Mouse (Mus musculus) granulocyte monocyte progenitor cell, adult 5-6 weeks (primary cell): Measurements from ENCODE around the gene Olfr318. TPM values are rescaled to one million over a fixed set of nuclear protein-coding genes. Genes with fewer than 3 reads are reported as not detected.
"Not testable (repeated sequence)": the region's sequence is repeated elsewhere in the genome, so short reads cannot be mapped to it uniquely, and the experiment has no call there.

Experiments used
- ATAC-seq: replicated peaks from 2 replicates; pipeline ENCODE4 v1.8.0; 2016; ENCODE audit warnings: mild to moderate bottlenecking, moderate TSS enrichment, inconsistent platforms; ENCODE audit not compliant: poor library complexity, severe bottlenecking
- total RNA-seq, 2 experiments: library from RNA; stranded (forward) in 1 of 2; stranded (reverse) in 1 of 2; fragments of 200-712, 200-1000 nt in 1 of 2; fragments of >200 nt in 1 of 2; fragmentation: Nextera tagmentation in 1 of 2; gene quantifications; 2 replicates each; pipeline ENCODE4 v1.2.3; 2014 to 2017

Gene Olfr318
- total RNA-seq (2014; fragmentation: Nextera tagmentation) (not detected in 2 replicates), total RNA-seq (2017) (not detected in 2 replicates)

GRCm38 (mm10) chr11:58723914-58724313 lies at the start of gene Olfr318:
Gene Olfr318, minus strand, starts transcription at chr11:58724014.
- ATAC-seq = no peak

GRCm38 (mm10) chr11:58772888-58773287 lies 49.1 kb upstream of the Olfr318 start, which contains the start of gene Olfr315:
Gene Olfr315, plus strand, starts transcription at chr11:58773188.
- ATAC-seq = no peak

DNA sequence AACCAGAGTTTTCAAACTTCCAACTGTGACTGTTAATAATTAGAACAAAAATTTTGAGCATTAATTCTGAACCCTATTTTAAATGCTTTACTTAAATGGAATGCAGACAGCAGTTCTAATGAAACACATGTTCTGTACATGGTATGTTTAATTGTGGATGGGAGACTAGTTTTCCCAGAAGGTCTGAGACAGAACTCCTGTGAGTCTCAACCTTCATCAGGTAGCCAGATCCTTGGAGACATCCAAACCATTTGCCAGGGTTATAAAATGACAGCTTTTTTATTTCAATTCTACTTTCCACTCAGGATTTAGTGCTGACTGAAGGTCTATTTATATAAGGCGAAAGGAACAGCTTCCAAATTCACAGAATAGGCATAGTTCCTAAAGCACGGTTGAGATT lies 28.6 kb upstream of the Olfr318 start, which contains the start of gene Olfr316:
Olfr316 (plus strand) TSS at position 301 of the 400 bp plus-strand sequence.
- no peak for ATAC-seq

GRCm38 (mm10) chr11:58751096-58751495 lies 27.3 kb upstream of the Olfr318 start:
- not testable (repeated sequence) for ATAC-seq

DNA sequence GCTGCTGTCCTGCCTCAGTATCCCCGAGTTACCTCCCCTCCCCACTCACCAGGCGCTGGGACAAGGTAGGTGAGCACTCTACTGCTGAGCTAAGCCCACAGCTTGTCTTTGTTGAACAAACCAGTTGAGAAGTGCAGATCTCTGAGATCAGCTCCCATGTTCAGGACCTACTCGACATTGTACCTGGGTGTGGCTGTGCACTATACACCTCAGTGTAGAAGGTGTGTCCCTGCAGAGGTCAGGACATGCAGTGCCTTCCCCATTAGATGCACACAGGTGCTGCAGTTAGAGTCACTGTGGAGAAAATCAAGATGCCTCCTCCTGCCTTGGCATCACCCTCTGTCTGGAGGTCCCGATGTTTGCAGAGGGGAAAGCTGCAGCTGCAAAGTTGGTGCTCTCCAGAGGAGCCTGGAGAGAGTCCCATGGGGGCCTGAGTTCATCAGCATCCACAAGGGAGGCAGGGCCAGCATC lies 15.0 kb upstream of the Olfr318 start, which contains the start of gene Olfr317:
Olfr317 (minus strand) TSS at position 421 of the 471 bp plus-strand sequence.
- no peak for ATAC-seq

GRCm38 (mm10) chr11:58733372-58733771 lies 9.6 kb upstream of the Olfr318 start:
- no peak for ATAC-seq

DNA sequence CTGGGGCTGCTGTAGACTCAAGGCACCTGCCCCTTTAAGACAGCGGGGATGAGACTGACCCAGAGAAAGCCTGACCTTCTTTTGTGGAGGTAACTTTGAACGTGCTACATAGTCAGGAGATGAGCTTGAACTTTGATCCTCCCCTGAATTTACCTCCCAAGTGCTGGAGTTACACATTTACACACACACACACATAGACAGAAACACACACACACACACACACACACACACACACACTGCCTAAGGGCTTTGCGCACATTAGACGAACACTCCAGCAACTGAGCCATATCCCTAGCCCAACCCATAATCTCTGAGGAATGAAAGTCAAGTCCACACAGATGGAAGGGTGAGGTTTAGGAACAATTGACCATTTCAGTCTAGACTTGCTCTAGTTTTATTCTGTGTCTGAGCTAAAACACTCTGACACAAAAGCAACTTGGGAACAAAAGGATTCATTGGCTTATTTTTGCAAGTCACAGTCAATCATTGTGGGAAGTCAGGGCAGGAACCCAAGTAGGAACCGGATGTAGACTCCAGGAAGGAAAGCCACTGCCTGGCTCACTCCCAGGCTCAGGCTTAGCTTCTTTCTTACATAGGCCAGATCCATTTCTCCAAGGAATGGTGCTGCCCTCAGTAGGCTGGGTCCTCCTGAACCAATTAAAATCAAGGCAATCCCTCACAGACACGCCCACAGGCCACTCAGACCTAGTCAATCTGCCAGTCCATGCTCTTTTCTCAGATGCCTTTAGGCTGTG lies 4.3 kb upstream of the Olfr318 start:
- ATAC-seq = not testable (repeated sequence)

DNA sequence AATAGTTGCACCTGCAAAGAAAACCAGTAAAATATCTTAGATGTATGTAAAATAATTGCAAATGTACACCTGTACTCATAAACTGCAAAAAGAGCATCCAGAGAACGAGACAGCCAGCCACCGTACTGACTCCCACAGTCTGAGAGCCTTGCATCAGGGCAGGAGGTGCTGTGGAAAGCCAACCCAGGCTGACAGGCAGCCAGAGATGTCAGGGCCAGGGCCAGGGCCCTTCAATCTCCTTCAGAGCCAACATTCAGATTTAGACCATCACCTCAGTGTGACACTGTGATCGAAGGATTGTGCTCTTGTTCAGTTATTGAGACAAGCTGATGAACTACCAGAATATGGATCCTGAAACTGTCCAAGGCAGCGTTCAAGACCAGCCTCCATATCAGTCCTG lies 4.1 kb downstream of the Olfr318 start:
- ATAC-seq = no peak

- ATAC-seq = not testable (repeated sequence)
These were observed 6.1 kb downstream of the Olfr318 start for GRCm38 (mm10) chr11:58717723-58718122.

DNA sequence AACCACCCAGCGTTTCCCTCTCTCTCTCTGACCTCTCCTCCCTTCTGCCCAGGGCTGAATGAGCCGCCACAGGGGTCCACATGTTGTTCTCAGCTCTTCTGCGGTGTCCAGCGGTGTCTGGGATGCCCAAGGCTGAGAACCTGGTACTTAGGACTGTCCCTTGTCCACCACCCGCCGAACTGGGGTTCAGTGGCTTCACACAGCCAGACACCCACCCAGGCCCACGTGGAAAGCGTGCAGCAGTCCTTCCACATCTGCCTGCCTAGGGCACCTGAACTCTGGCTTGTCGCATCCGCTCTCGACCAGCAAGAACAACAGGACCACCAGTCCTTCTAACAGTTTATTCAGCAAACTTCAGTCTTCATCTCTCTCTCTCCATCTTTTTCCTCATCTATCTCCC lies 14.7 kb downstream of the Olfr318 start:
- no peak for ATAC-seq

DNA sequence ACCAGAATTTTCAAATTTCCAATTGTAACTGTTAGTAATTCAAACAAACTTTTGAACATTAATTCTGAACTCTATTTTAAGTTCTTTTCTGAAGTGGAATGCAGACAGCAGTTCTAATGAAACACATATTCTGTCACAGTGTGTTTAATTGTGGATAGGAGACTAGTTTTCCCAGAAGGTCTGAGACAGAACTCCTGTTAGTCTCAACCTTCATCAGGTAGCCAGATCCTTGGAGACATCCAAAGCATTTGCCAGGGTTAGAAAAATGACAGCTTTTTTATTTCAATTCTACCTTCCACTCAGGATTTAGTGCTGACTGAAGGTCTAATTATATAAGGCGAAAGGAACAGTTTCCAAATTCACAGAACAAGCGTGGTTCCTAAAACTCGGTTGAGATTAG lies 25.0 kb downstream of the Olfr318 start, which contains the start of gene Olfr319:
Olfr319 (plus strand) TSS at position 301 of the 400 bp plus-strand sequence.
- ATAC-seq = no peak

GRCm38 (mm10) chr11:58680799-58681198 lies 43.0 kb downstream of the Olfr318 start, which contains the start of gene Olfr320:
Gene Olfr320, plus strand, starts transcription at chr11:58681099.
- ATAC-seq = no peak

DNA sequence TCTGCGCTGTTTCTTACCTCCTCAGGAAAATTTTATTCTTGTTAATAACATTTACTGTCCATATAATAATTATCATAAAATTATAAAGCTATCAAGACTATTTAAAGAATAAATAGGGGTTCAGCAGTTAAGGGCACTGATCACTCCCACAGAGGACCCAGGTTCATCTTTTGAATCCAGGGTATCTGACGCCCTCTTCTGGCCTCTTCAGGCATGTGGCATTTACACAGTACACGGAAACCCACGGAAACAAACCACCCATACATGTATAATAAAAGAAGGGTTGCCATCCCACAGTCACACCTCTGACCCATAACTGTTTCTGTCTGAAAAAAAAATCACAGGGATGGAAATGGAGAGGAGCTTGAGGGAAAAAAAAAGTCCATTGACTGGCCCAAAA lies 52.0 kb downstream of the Olfr318 start:
- ATAC-seq = no peak

GRCm38 (mm10) chr11:58669252-58669651 lies 54.6 kb downstream of the Olfr318 start:
- no peak for ATAC-seq

Other genes starting within 250 kb of the Olfr318 start
- gene Olfr332, start 231.5 kb downstream of the Olfr318 start, total RNA-seq (2014; fragmentation: Nextera tagmentation) = not detected in 2 replicates
- not detected in 2 replicates for gene Olfr332, start 231.5 kb downstream of the Olfr318 start, total RNA-seq (2017)
- not detected in 2 replicates for gene Olfr331, start 221.4 kb downstream of the Olfr318 start, total RNA-seq (2014; fragmentation: Nextera tagmentation)
- not detected in 2 replicates for gene Olfr331, start 221.4 kb downstream of the Olfr318 start, total RNA-seq (2017)
- not detected in 2 replicates for gene Olfr330, start 189.2 kb downstream of the Olfr318 start, total RNA-seq (2014; fragmentation: Nextera tagmentation)
- gene Olfr330, start 189.2 kb downstream of the Olfr318 start, total RNA-seq (2017) = not detected in 2 replicates
- gene Olfr329-ps, start 177.6 kb downstream of the Olfr318 start, total RNA-seq (2014; fragmentation: Nextera tagmentation) = not detected in 2 replicates
- gene Olfr329-ps, start 177.6 kb downstream of the Olfr318 start, total RNA-seq (2017) = not detected in 2 replicates
- gene Olfr328, start 168.4 kb downstream of the Olfr318 start, total RNA-seq (2014; fragmentation: Nextera tagmentation) = not detected in 2 replicates
- gene Olfr328, start 168.4 kb downstream of the Olfr318 start, total RNA-seq (2017) = not detected in 2 replicates
- gene Olfr224, start 153.5 kb downstream of the Olfr318 start, total RNA-seq (2014; fragmentation: Nextera tagmentation) = not detected in 2 replicates
- gene Olfr224, start 153.5 kb downstream of the Olfr318 start, total RNA-seq (2017) = not detected in 2 replicates
- not detected in 2 replicates for gene Olfr325, start 146.3 kb downstream of the Olfr318 start, total RNA-seq (2014; fragmentation: Nextera tagmentation)
- gene Olfr325, start 146.3 kb downstream of the Olfr318 start, total RNA-seq (2017) = not detected in 2 replicates
- gene Olfr324, start 128.9 kb downstream of the Olfr318 start, total RNA-seq (2014; fragmentation: Nextera tagmentation) = not detected in 2 replicates
- gene Olfr324, start 128.9 kb downstream of the Olfr318 start, total RNA-seq (2017) = not detected in 2 replicates
- not detected in 2 replicates for gene 2210407C18Rik, start 107.9 kb downstream of the Olfr318 start, total RNA-seq (2014; fragmentation: Nextera tagmentation)
- not detected in 2 replicates for gene 2210407C18Rik, start 107.9 kb downstream of the Olfr318 start, total RNA-seq (2017)
- gene Olfr323, start 93.5 kb downstream of the Olfr318 start, total RNA-seq (2014; fragmentation: Nextera tagmentation) = not detected in 2 replicates
- gene Olfr323, start 93.5 kb downstream of the Olfr318 start, total RNA-seq (2017) = not detected in 2 replicates
- 1.4 and 1.6 TPM in 2 replicates for gene Trim58, start 83.5 kb downstream of the Olfr318 start, total RNA-seq (2014; fragmentation: Nextera tagmentation)
- gene Trim58, start 83.5 kb downstream of the Olfr318 start, total RNA-seq (2017) = 0.31 and 0.56 TPM in 2 replicates
- not detected in 2 replicates for gene Olfr322, start 65.2 kb downstream of the Olfr318 start, total RNA-seq (2014; fragmentation: Nextera tagmentation)
- gene Olfr322, start 65.2 kb downstream of the Olfr318 start, total RNA-seq (2017) = not detected in 2 replicates
- not detected in 2 replicates for gene Olfr320, start 42.9 kb downstream of the Olfr318 start, total RNA-seq (2014; fragmentation: Nextera tagmentation)
- not detected in 2 replicates for gene Olfr320, start 42.9 kb downstream of the Olfr318 start, total RNA-seq (2017)
- not detected in 2 replicates for gene Olfr319, start 24.9 kb downstream of the Olfr318 start, total RNA-seq (2014; fragmentation: Nextera tagmentation)
- gene Olfr319, start 24.9 kb downstream of the Olfr318 start, total RNA-seq (2017) = not detected in 2 replicates
- not detected in 2 replicates for gene Olfr317, start 15.2 kb upstream of the Olfr318 start, total RNA-seq (2014; fragmentation: Nextera tagmentation)
- gene Olfr317, start 15.2 kb upstream of the Olfr318 start, total RNA-seq (2017) = not detected in 2 replicates
- not detected in 2 replicates for gene Olfr316, start 28.7 kb upstream of the Olfr318 start, total RNA-seq (2014; fragmentation: Nextera tagmentation)
- not detected in 2 replicates for gene Olfr316, start 28.7 kb upstream of the Olfr318 start, total RNA-seq (2017)
- gene Olfr315, start 49.2 kb upstream of the Olfr318 start, total RNA-seq (2014; fragmentation: Nextera tagmentation) = not detected in 2 replicates
- gene Olfr315, start 49.2 kb upstream of the Olfr318 start, total RNA-seq (2017) = not detected in 2 replicates
- not detected in 2 replicates for gene Olfr314, start 58.9 kb upstream of the Olfr318 start, total RNA-seq (2014; fragmentation: Nextera tagmentation)
- gene Olfr314, start 58.9 kb upstream of the Olfr318 start, total RNA-seq (2017) = not detected in 2 replicates
- not detected in 2 replicates for gene Fam183b, start 77.9 kb upstream of the Olfr318 start, total RNA-seq (2014; fragmentation: Nextera tagmentation)
- gene Fam183b, start 77.9 kb upstream of the Olfr318 start, total RNA-seq (2017) = not detected in 2 replicates
- gene Olfr313, start 91.0 kb upstream of the Olfr318 start, total RNA-seq (2014; fragmentation: Nextera tagmentation) = not detected in 2 replicates
- gene Olfr313, start 91.0 kb upstream of the Olfr318 start, total RNA-seq (2017) = not detected in 2 replicates
- not detected in 2 replicates for gene Olfr312, start 105.2 kb upstream of the Olfr318 start, total RNA-seq (2014; fragmentation: Nextera tagmentation)
- not detected in 2 replicates for gene Olfr312, start 105.2 kb upstream of the Olfr318 start, total RNA-seq (2017)
- gene Olfr311, start 115.2 kb upstream of the Olfr318 start, total RNA-seq (2014; fragmentation: Nextera tagmentation) = not detected in 2 replicates
- not detected in 2 replicates for gene Olfr311, start 115.2 kb upstream of the Olfr318 start, total RNA-seq (2017)
- 4.1 and 6.7 TPM in 2 replicates for gene Gm12258, start 123.1 kb upstream of the Olfr318 start, total RNA-seq (2014; fragmentation: Nextera tagmentation)
- 0.67 and 2.3 TPM in 2 replicates for gene Gm12258, start 123.1 kb upstream of the Olfr318 start, total RNA-seq (2017)
- 2.8 and 3.8 TPM in 2 replicates for gene 2810021J22Rik, start 143.2 kb upstream of the Olfr318 start, total RNA-seq (2014; fragmentation: Nextera tagmentation)
- gene 2810021J22Rik, start 143.2 kb upstream of the Olfr318 start, total RNA-seq (2017) = 2.1 and 2.5 TPM in 2 replicates
- 14.5 and 16.7 TPM in 2 replicates for gene Zfp39, start 180.2 kb upstream of the Olfr318 start, total RNA-seq (2014; fragmentation: Nextera tagmentation)
- gene Zfp39, start 180.2 kb upstream of the Olfr318 start, total RNA-seq (2017) = 7.2 and 9.5 TPM in 2 replicates
- not detected in 2 replicates for gene Btnl10, start 193.9 kb upstream of the Olfr318 start, total RNA-seq (2014; fragmentation: Nextera tagmentation)
- 0.13 TPM in 1 of 2 replicates, not detected in the other for gene Btnl10, start 193.9 kb upstream of the Olfr318 start, total RNA-seq (2017)
- 78.6 and 79.3 TPM in 2 replicates for gene Rnf187, start 214.9 kb upstream of the Olfr318 start, total RNA-seq (2014; fragmentation: Nextera tagmentation)
- gene Rnf187, start 214.9 kb upstream of the Olfr318 start, total RNA-seq (2017) = 60.0 and 82.2 TPM in 2 replicates
- gene Hist3h2ba, start 224.9 kb upstream of the Olfr318 start, total RNA-seq (2014; fragmentation: Nextera tagmentation) = not detected in 2 replicates
- gene Hist3h2ba, start 224.9 kb upstream of the Olfr318 start, total RNA-seq (2017) = 1.5 and 2.3 TPM in 2 replicates
- 9.3 and 14.0 TPM in 2 replicates for gene Hist3h2a, start 230.7 kb upstream of the Olfr318 start, total RNA-seq (2014; fragmentation: Nextera tagmentation)
- 234 and 237 TPM in 2 replicates for gene Hist3h2a, start 230.7 kb upstream of the Olfr318 start, total RNA-seq (2017)
- not detected in 2 replicates for gene Trim17, start 230.7 kb upstream of the Olfr318 start, total RNA-seq (2014; fragmentation: Nextera tagmentation)
- gene Trim17, start 230.7 kb upstream of the Olfr318 start, total RNA-seq (2017) = 0.13 TPM in 1 of 2 replicates, not detected in the other